Mouse (Mus musculus): ENCODE results near the gene Lrrc25. TPM values are rescaled to one million over a fixed set of nuclear protein-coding genes. Genes with fewer than 3 reads are reported as not detected.

Gene Lrrc25
- total RNA-seq (2023) = 10 to 100 TPM; 80.6 to 91.2 TPM

GRCm38 (mm10) chr8:70615894-70616293 is at the start of gene Lrrc25:
Gene Lrrc25, plus strand, starts transcription at chr8:70616155.

GRCm38 (mm10) chr8:70593961-70594609 is 21.9 kb upstream of the Lrrc25 start, which contains the start of gene Isyna1:
Gene Isyna1, plus strand, starts transcription at chr8:70594373.

GRCm38 (mm10) chr8:70608749-70609367 is 7.1 kb upstream of the Lrrc25 start, which contains the start of gene Ssbp4:
Gene Ssbp4, minus strand, starts transcription at chr8:70608872.

GRCm38 (mm10) chr8:70632346-70632892 is 16.5 kb downstream of the Lrrc25 start, which contains the start of gene Gdf15:
Gene Gdf15, minus strand, starts transcription at chr8:70632456.

GRCm38 (mm10) chr8:70660273-70660725 is 44.3 kb downstream of the Lrrc25 start, which contains the start of gene Pgpep1:
Gene Pgpep1, minus strand, starts transcription at chr8:70660388.

Other genes starting within 250 kb of the Lrrc25 start
- gene Comp, start 242.6 kb upstream of the Lrrc25 start, total RNA-seq (2023) = under 1 TPM; 0.24 to 0.78 TPM
- gene Crtc1, start 176.6 kb upstream of the Lrrc25 start, total RNA-seq (2023) = 1 to 10 TPM; 4.6 to 6.1 TPM
- 1 to 10 TPM; 2.8 to 3.1 TPM for gene Klhl26, start 139.2 kb upstream of the Lrrc25 start, total RNA-seq (2023)
- gene Tmem59l, start 128.8 kb upstream of the Lrrc25 start, total RNA-seq (2023) = not detected
- not detected for gene Crlf1, start 123.0 kb upstream of the Lrrc25 start, total RNA-seq (2023)
- gene Rex1bd, start 109.4 kb upstream of the Lrrc25 start, total RNA-seq (2023) = 10 to 100 TPM; 34.2 to 41.7 TPM
- gene Uba52, start 105.4 kb upstream of the Lrrc25 start, total RNA-seq (2023) = 1,000 to 10,000 TPM; 1,079 to 1,154 TPM
- gene Fkbp8, start 88.4 kb upstream of the Lrrc25 start, total RNA-seq (2023) = 100 to 1,000 TPM; 180 to 195 TPM
- gene Kxd1, start 88.2 kb upstream of the Lrrc25 start, total RNA-seq (2023) = 10 to 100 TPM; 35.5 to 41.3 TPM
- 10 to 100 TPM; 45.8 to 47.5 TPM for gene Ell, start 76.7 kb upstream of the Lrrc25 start, total RNA-seq (2023)
- 10 to 100 TPM; 36.3 to 37.9 TPM for gene Isyna1, start 21.8 kb upstream of the Lrrc25 start, total RNA-seq (2023)
- 10 to 100 TPM; 56.0 to 61.5 TPM for gene Ssbp4, start 7.3 kb upstream of the Lrrc25 start, total RNA-seq (2023)
- gene Gdf15, start 16.3 kb downstream of the Lrrc25 start, total RNA-seq (2023) = under 1 TPM; 0.46 to 0.67 TPM
- 1 to 10 TPM; 2.9 to 3.7 TPM for gene Pgpep1, start 44.2 kb downstream of the Lrrc25 start, total RNA-seq (2023)
- gene Lsm4, start 57.1 kb downstream of the Lrrc25 start, total RNA-seq (2023) = 10 to 100 TPM; 45.3 to 47.9 TPM
- gene Jund, start 82.8 kb downstream of the Lrrc25 start, total RNA-seq (2023) = 100 to 1,000 TPM; 528 to 702 TPM
- 1 to 10 TPM; 3.2 to 5.3 TPM for gene Iqcn, start 87.3 kb downstream of the Lrrc25 start, total RNA-seq (2023)
- gene Gm3336, start 102.4 kb downstream of the Lrrc25 start, total RNA-seq (2023) = under 1 TPM in 1 of 2 experiments, not detected in 1; 0.33 TPM
- gene Pde4c, start 107.6 kb downstream of the Lrrc25 start, total RNA-seq (2023) = under 1 TPM; 0.62 to 0.80 TPM
- 1 to 10 TPM; 2.4 to 4.8 TPM for gene Rab3a, start 138.5 kb downstream of the Lrrc25 start, total RNA-seq (2023)
- 10 to 100 TPM; 16.8 to 19.4 TPM for gene Mpv17l2, start 144.8 kb downstream of the Lrrc25 start, total RNA-seq (2023)
- gene Pik3r2, start 160.6 kb downstream of the Lrrc25 start, total RNA-seq (2023) = 10 to 100 TPM; 20.1 to 20.5 TPM
- 100 to 1,000 TPM; 165 to 179 TPM for gene Mast3, start 188.9 kb downstream of the Lrrc25 start, total RNA-seq (2023)
- 1 to 10 TPM in 1 of 2 experiments, under 1 TPM in 1; 0.31 to 1.4 TPM for gene Il12rb1, start 192.3 kb downstream of the Lrrc25 start, total RNA-seq (2023)
- 10 to 100 TPM; 11.8 to 12.8 TPM for gene Arrdc2, start 223.6 kb downstream of the Lrrc25 start, total RNA-seq (2023)
- under 1 TPM in 1 of 2 experiments, not detected in 1; 0.20 TPM for gene Kcnn1, start 247.1 kb downstream of the Lrrc25 start, total RNA-seq (2023)

Data from neutrophil, adult 59 days (primary cell).